Mouse (Mus musculus) lung, embryonic 16.5 days (tissue): ENCODE data around the gene Mrpl34. TPM values are rescaled to one million over a fixed set of nuclear protein-coding genes. Genes with fewer than 3 reads are reported as not detected.

ENCODE experiments used
- ATAC-seq: fragments of 200-750 bp; cut with Nextera tagmentation; 2 replicates; pipeline ENCODE4 v1.8.0; 2017; ENCODE audit warnings: low read depth, mild to moderate bottlenecking, moderate library complexity
- H3K27ac ChIP-seq: fragments of 300-500 bp; sonication (generic); 2 replicates; pipeline ENCODE4 v1.5.1; 2014; ENCODE audit warnings: mild to moderate bottlenecking, control low read depth, low read length
- H3K27me3 ChIP-seq: fragments of 300-500 bp; sonication (generic); 2 replicates; pipeline ENCODE4 v1.6.1; 2014; ENCODE audit warnings: low read depth, low read length, mixed read lengths; ENCODE audit not compliant: control insufficient read depth, insufficient read depth
- H3K36me3 ChIP-seq: fragments of 300-500 bp; sonication (generic); 2 replicates; pipeline ENCODE4 v1.6.1; 2014; ENCODE audit warnings: low read length; ENCODE audit not compliant: control insufficient read depth, insufficient read depth
- H3K4me1 ChIP-seq: fragments of 300-500 bp; sonication (generic); replicated peaks from 2 replicates; pipeline ENCODE4 v1.6.1; 2014; ENCODE audit warnings: low read length, mixed read lengths; ENCODE audit not compliant: control insufficient read depth, insufficient read depth
- H3K4me2 ChIP-seq: fragments of 300-500 bp; sonication (generic); 2 replicates; pipeline ENCODE4 v1.6.1; 2014; ENCODE audit warnings: low read depth, low read length, control low read depth
- H3K4me3 ChIP-seq: fragments of 300-500 bp; sonication (generic); 2 replicates; pipeline ENCODE4 v1.5.1; 2014; ENCODE audit warnings: mild to moderate bottlenecking, low read length, control low read depth
- H3K9ac ChIP-seq: fragments of 300-500 bp; sonication (generic); 2 replicates; pipeline ENCODE4 v1.6.1; 2014; ENCODE audit warnings: low read length, control low read depth
- H3K9me3 ChIP-seq: fragments of 300-500 bp; sonication (generic); 2 replicates; pipeline ENCODE4 v1.6.1; 2016; ENCODE audit warnings: low read length; ENCODE audit not compliant: control insufficient read depth
- WGBS: fragments of 180-500 bp; shearing (Covaris S2); extraction: QIAGEN DNeasy Blood & Tissue Kit; methylation state at CpG from one replicate; pipeline ENCODE4 v1.1.7; 2014; 5-methylcytosine and 5-hydroxymethylcytosine counted together
- polyA plus RNA-seq: library from polyadenylated mRNA; unstranded; fragments of >200 nt; fragmentation: Nextera tagmentation; extraction: Ambion mirVana; gene quantifications from 2 replicates; pipeline ENCODE4 v1.2.1, GENCODE M21; 2015

Gene Mrpl34
- polyA plus RNA-seq, 1 experiment from 2014 or later = 151 TPM

- Histone ChIP-seq H3K9ac (no peak overlapping the region), H3K27ac (no peak overlapping the region), H3K36me3 (peaks cover 2% of the 10 kb centered on the region; the same call in 1 of the 2 replicates), H3K4me3 (no peak overlapping the region), H3K9me3 (no peaks in the 10 kb centered on the region), H3K4me2 (no peak overlapping the region), H3K27me3 (no peaks in the 10 kb centered on the region), H3K4me1 (no peaks in the 10 kb centered on the region; the same call in 1 of the 2 replicates)
- no peak for ATAC-seq
- 75% methylated on average over 8 of the region's 8 CpGs for WGBS
Measured at GRCm38 (mm10) chr8:71454668-71455067, 10.1 kb upstream of the Mrpl34 start.

DNA sequence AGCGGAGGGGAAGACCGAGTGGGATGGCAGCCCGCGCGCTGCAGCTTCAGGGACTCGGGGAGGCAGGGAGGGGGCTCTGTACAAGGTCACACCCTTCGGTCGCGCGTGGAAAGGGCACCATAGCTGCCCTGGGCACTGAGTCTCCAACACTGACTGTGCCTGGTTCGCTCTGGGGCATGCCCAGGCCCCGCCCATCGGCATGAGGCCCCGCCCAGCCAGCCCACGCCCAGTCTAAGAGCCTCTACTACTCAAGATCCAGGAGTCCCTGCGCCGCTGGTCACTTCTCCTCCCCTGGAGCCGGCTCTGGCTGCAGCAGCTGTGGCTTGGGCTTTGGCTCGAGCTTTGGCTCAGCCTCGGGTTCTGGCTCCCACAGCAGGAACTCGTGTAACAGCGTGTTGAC lies 7.9 kb upstream of the Mrpl34 start:
- Histone ChIP-seq H3K9me3 (no peaks in the 10 kb centered on the region), H3K4me1 (no peaks in the 10 kb centered on the region; the same call in 1 of the 2 replicates), H3K9ac (no peak overlapping the region), H3K4me3 (no peak overlapping the region), H3K27ac (no peak overlapping the region), H3K36me3 (peaks cover 9% of the 10 kb centered on the region), H3K4me2 (no peak overlapping the region), H3K27me3 (no peaks in the 10 kb centered on the region)
- 44% methylated on average over 22 of the region's 22 CpGs for WGBS
- peak; percentile 43 for ATAC-seq

DNA sequence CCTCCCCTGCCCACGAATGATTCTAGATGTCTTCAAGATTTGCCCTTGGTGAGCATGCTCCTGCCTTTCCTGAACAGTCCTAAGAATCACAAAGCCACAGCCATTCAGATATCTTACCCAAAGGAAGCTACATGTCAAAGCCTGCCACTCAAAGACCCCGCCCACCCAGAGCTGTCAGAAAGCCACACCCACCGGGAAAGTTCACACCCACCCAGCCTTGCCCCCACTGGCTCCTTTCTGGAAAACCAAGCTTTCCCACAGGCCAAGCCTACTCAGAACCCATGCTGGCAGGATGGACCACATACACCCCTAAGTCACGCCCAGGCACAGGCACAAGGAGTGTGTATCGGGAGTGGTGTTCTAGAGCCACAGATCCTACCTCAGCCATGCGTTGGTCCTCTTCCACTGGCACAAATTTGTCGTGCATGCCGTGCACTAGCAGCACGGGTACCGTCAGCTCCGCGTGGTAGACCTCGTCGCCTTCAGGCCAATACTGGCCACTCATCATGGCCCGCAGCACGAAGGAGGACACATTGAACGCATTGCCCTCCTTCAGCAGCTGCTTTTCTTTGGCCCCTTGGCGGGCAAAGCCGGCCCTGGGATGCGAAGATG lies 7.0 kb upstream of the Mrpl34 start:
- WGBS = 79% methylated on average over 20 of the region's 20 CpGs
- H3K4me2 ChIP-seq = no peak overlapping the region
- H3K4me1 ChIP-seq = peaks cover 6% of the 10 kb centered on the region
- no peak overlapping the region for H3K4me3 ChIP-seq
- H3K9me3 ChIP-seq = no peaks in the 10 kb centered on the region
- ATAC-seq = no peak
- no peak overlapping the region for H3K27ac ChIP-seq
- peaks cover 9% of the 10 kb centered on the region for H3K36me3 ChIP-seq
- H3K27me3 ChIP-seq = no peaks in the 10 kb centered on the region
- no peak overlapping the region for H3K9ac ChIP-seq

DNA sequence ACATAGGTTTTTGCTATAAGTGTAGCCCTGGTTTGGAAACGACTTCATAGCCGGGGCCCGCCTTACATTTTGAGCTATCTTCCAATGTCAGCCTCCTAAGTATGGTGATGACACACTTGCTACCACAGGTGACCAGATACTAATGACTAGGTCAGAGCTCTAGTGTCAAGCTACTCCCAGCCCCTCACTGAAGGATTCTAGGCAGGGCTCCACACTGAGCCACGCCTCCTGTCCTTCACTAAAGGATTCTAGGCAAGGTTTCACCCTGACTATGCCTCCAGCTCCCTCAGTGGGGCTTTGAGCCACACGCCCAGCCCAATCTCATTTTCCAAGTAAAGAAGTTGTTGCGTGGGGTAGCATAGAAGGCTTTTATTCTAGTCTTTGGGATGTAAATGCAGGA lies 4.0 kb upstream of the Mrpl34 start:
- no peak overlapping the region for H3K27ac ChIP-seq
- peaks cover 9% of the 10 kb centered on the region for H3K36me3 ChIP-seq
- ATAC-seq = no peak

GRCm38 (mm10) chr8:71461152-71461840 lies 3.5 kb upstream of the Mrpl34 start:
- Histone ChIP-seq H3K27me3 (no peaks in the 10 kb centered on the region), H3K4me1 (peaks cover 21% of the 10 kb centered on the region), H3K27ac (no peak overlapping the region), H3K9me3 (no peaks in the 10 kb centered on the region), H3K36me3 (peaks cover 9% of the 10 kb centered on the region), H3K4me2 (no peak overlapping the region), H3K9ac (no peak overlapping the region), H3K4me3 (no peak overlapping the region)
- WGBS = 84% methylated on average over 47 of the region's 47 CpGs
- ATAC-seq = no peak

More for the DNA sequence above, 4.0 kb upstream of the Mrpl34 start:
- 91% methylated on average over 6 of the region's 6 CpGs for whole genome bisulfite sequencing
- Histone ChIP-seq H3K4me3 (no peak overlapping the region), H3K9ac (no peak overlapping the region), H3K27me3 (no peaks in the 10 kb centered on the region), H3K4me2 (no peak overlapping the region), H3K9me3 (no peaks in the 10 kb centered on the region), H3K4me1 (peaks cover 20% of the 10 kb centered on the region)

GRCm38 (mm10) chr8:71462191-71462590 lies 2.6 kb upstream of the Mrpl34 start:
- Histone ChIP-seq H3K9ac (peak overlapping the region; percentile 91), H3K4me1 (peaks cover 21% of the 10 kb centered on the region), H3K27me3 (no peaks in the 10 kb centered on the region), H3K4me3 (peak overlapping the region; percentile 92), H3K27ac (no peak overlapping the region), H3K36me3 (peaks cover 9% of the 10 kb centered on the region), H3K9me3 (no peaks in the 10 kb centered on the region), H3K4me2 (peak overlapping the region; percentile 77)
- ATAC-seq = no peak
- 68% methylated on average over 4 of the region's 4 CpGs for WGBS

- H3K4me2 ChIP-seq = peak overlapping the region; percentile 77
- 2% methylated on average over 16 of the region's 16 CpGs for WGBS
- H3K9ac ChIP-seq = peak overlapping the region; percentile 91
- no peaks in the 10 kb centered on the region for H3K27me3 ChIP-seq
- peaks cover 21% of the 10 kb centered on the region for H3K4me1 ChIP-seq
- no peaks in the 10 kb centered on the region for H3K9me3 ChIP-seq
- H3K27ac ChIP-seq = no peak overlapping the region
- peak overlapping the region; percentile 92 for H3K4me3 ChIP-seq
- H3K36me3 ChIP-seq = peaks cover 8% of the 10 kb centered on the region
- ATAC-seq = 0 out of 2 replicates have a peak, but pooled peaks have one; percentile 1
Measured at GRCm38 (mm10) chr8:71462786-71463185, 2.0 kb upstream of the Mrpl34 start.

- Histone ChIP-seq H3K4me2 (peak within 1 kb of the TSS; percentile 77), H3K4me3 (peak within 1 kb of the TSS; percentile 92), H3K27ac (peak within 1 kb of the TSS; percentile 93), H3K27me3 (no peaks in the 10 kb centered on the region), H3K9me3 (no peaks in the 10 kb centered on the region), H3K4me1 (peaks cover 21% of the 10 kb centered on the region), H3K36me3 (peaks cover 7% of the 10 kb centered on the region), H3K9ac (peak within 1 kb of the TSS; percentile 91)
- peak; percentile 81 for ATAC-seq
- under 1% methylated on average over 55 of the region's 55 CpGs for WGBS
Measured at GRCm38 (mm10) chr8:71463188-71464033, 1.3 kb upstream of the Mrpl34 start, which contains the start of gene Abhd8. Gene Abhd8 (minus strand): TSS chr8:71463655.

GRCm38 (mm10) chr8:71465733-71466132 lies 974 bp downstream of the Mrpl34 start:
- peaks cover 32% of the 10 kb centered on the region for H3K4me1 ChIP-seq
- H3K4me2 ChIP-seq = peak overlapping the region; percentile 84
- peak overlapping the region; percentile 77; the same call in 1 of the 2 replicates for H3K9ac ChIP-seq
- no peak for ATAC-seq
- H3K27me3 ChIP-seq = no peaks in the 10 kb centered on the region
- peak overlapping the region; percentile 64 for H3K4me3 ChIP-seq
- no peak overlapping the region for H3K27ac ChIP-seq
- H3K9me3 ChIP-seq = no peaks in the 10 kb centered on the region
- WGBS = 75% methylated on average over 8 of the region's 8 CpGs
- H3K36me3 ChIP-seq = peaks cover 7% of the 10 kb centered on the region
